Mouse (Mus musculus): ENCODE results near the gene Rccd1. TPM values are rescaled to one million over a fixed set of nuclear protein-coding genes. Genes with fewer than 3 reads are reported as not detected.

The Rccd1 gene
- total RNA-seq, 2 experiments from 2014 or later = 13.6 to 15.4 TPM

GRCm38 (mm10) chr7:80310771-80311170, 13.5 kb downstream of the Rccd1 start:
- no peak for DNase-seq (ENCODE audit: extremely low spot score in 1 of 2, low spot score in 1 of 2)

GRCm38 (mm10) chr7:80307766-80308165, 16.5 kb downstream of the Rccd1 start:
- DNase-seq (ENCODE audit: extremely low spot score in 1 of 2, low spot score in 1 of 2) = no peak

DNA sequence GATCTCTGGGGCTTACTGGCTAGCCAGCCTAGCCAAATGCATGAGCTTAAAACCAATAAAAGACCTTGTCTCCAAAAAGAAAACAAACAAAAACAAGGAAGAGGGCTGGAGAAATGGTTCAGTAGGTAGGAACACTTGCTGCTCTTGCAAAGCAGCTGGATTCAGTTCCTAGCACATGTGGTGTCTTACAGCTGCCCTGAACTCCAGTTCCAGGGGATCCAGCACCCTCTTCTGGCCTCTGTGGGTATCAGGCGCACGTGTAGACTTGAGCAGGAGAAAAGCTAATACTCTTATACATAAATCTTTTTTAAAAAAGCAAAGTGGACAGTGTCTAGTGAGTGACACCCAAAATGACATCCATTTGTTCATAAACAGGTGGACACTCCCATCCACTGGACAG, 22.7 kb downstream of the Rccd1 start:
- DNase-seq (ENCODE audit: extremely low spot score in 1 of 2, low spot score in 1 of 2) = no peak

DNA sequence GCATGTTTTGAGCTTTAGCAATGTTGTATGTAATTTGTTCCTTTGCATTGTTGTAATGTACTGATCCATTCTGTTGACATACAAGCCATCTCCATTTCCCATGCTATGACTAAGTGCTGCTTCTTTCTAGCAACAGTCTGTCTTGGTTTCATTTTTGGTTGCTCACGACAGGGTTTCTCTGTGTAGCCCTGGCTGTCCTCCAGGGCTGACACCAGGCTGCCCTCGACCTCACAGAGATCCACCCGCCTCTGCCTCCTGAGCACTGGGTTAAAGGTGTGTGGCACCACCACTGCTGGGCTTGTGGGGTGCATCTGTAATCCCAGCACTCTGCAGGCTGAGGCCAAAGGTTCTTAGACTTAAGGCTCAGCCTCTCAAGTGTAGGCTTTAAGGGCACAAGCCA, 24.7 kb downstream of the Rccd1 start:
- DNase-seq (ENCODE audit: extremely low spot score in 1 of 2, low spot score in 1 of 2) = no peak

GRCm38 (mm10) chr7:80298754-80299153, 25.5 kb downstream of the Rccd1 start:
- no peak for DNase-seq (ENCODE audit: extremely low spot score in 1 of 2, low spot score in 1 of 2)

- no peak for DNase-seq (ENCODE audit: extremely low spot score in 1 of 2, low spot score in 1 of 2)
Observed at GRCm38 (mm10) chr7:80297041-80297440, 27.2 kb downstream of the Rccd1 start.

DNA sequence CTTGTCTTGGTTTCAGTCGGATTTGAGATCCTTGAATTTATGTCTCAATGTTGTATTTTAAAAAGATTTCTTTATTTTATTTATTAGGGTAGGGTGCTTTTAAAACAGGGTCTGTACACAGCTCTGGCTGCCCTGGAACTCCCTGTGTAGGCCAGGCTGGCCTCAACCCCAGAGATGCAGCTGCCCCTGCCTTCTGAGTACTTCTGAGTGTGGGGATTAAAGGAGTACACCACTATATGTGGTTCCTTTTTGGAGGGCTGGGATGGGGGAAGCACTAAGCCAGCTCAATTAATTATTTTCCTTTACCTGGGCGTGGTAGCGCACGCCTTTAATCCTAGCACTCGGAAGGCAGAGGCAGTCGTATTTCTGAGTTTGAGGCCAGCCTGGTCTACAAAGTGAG, 27.8 kb downstream of the Rccd1 start:
- no peak for DNase-seq (ENCODE audit: extremely low spot score in 1 of 2, low spot score in 1 of 2)

DNA sequence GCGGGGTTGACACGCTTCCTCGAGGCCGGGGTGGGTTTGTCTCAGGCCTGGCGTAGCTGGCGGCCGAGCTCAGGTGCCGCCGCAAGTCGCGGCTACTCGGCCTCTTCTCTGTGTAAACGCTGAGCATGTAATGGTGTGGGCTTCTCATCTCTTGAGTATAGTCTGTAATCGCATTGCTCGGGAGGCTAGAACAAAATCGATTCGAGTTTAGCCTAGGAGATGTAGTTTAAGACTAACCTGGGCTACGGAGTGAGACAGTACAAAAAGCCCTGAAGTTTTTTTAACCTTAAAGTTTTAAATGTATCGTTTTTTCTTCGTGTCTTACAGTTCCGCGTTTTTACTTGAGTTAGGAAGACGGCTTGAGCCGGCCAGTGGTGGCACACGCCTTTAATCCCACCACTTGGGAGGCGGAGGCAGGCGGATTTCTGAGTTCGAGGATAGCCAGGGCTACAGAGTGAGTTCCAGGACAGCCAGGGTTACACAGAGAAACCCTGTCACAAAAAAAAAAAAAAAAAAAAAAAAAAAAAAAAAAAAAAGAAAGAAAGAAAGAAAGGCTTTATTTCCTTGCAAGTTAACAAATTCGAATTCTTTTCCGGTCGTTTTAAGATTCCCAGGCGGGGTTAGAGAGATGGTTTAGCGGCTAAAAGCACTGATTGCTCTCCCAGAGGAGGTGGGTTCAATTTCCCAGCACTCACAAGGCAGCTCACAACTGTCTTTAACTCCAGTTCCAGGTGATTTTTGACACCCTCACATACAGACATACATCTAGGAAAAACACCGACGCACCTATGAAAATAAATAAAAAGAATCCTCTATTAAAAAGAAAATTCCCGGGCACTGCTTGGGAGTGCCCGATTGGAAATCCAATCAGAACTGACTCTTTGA, 29.2 kb downstream of the Rccd1 start:
- no peak for DNase-seq (ENCODE audit: extremely low spot score in 1 of 2, low spot score in 1 of 2)

DNA sequence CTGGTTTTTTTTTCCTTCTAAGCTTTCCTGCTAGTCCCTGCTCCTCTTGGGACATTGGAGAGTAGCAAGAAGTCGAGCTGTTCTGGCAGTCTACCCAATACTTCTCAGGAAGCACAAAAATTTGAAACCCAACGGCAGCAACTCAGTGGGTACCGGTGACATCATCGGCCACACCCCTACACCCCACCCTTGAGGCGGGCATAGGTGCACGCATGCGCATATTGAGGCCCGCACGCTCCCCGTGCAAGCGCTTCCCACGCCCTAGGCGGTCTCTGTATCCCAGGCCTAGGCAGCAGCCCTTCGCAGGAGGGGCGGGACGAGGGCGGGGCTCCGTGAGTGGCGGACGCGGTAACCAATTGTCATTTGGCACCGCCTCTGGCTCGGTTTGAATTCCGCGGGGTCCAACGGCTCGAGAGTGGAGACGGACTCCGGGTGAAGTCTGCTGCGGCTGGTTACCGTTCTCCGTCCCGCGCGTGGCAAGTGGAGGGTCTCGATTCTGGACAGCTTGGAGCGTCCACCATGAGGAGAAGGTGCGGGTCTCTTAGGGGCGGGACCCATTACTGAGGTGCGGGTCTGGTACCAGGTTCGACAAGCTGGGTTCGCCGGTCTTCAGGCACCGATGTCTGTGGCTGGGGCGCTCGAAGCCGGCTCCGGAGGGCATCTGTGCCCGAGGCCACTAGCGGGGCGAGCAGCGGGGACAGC, 30.0 kb downstream of the Rccd1 start, which contains the start of gene Prc1:
TSS of gene Prc1 (plus strand) at position 389 of the 702 bp plus-strand sequence.
- peak; percentile 96 to 97 for DNase-seq (ENCODE audit: extremely low spot score in 1 of 2, low spot score in 1 of 2)

DNA sequence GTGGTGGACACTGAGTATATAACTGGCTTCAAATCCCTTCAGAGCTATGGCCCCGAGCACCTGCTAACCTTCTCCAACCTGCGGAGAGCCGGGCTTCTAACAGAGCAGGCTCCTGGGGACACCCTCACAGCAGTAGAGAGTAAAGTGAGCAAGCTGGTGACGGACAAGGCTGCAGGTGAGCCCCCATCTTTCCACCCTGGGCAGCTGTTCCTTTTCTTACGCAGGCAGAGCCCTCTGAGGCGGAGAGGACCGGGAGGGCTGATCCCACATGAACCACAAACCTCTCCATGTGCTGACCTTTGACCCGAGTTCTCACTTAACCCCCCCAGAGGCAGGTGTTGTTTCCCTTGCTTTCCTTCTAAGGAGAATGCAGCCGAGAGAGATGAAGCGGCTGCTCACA, 36.5 kb downstream of the Rccd1 start:
- DNase-seq (ENCODE audit: extremely low spot score in 1 of 2, low spot score in 1 of 2) = no peak

DNA sequence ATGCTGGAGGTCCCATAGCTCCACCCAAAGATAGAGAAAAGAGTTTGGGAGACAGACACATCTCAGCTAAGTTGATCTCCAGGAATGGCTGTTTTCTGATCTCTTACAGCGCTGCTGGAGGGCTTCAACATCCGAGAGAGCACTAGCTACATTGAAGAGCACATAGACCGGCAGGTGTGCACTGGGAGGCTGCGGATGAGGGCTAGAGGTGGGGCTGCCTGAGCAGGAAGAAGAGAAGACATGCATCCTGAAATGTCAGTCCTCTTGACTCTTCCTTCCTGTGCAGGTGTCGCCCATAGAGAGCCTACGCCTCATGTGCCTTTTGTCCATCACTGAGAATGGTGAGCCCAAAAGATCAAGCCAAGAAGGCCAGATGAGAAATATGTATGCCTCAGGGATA, 38.5 kb downstream of the Rccd1 start:
- DNase-seq (ENCODE audit: extremely low spot score in 1 of 2, low spot score in 1 of 2) = no peak

- DNase-seq (ENCODE audit: extremely low spot score in 1 of 2, low spot score in 1 of 2) = no peak
Observed at GRCm38 (mm10) chr7:80284391-80284790, 39.9 kb downstream of the Rccd1 start.

- DNase-seq (ENCODE audit: extremely low spot score in 1 of 2, low spot score in 1 of 2) = no peak
Observed at GRCm38 (mm10) chr7:80283226-80283918, 40.9 kb downstream of the Rccd1 start.

DNA sequence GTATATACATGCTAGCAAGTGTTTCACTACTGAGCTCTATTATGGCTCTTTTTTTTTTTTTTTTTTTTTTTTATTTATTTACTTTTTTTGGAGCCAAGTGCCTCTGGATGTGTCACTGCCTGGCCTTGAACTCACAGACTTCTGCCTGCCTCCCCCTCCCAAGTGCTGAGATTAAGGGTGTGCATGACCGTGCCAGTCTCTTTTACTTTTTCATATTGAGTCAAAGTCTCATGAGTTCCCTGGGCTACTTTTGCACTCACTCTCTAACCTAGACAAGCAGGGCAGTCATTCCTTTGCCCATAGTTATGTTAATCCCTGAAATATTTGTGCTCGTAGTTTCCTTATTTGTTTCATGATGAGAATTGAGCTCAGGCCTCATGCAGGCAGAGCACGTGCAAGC, 42.6 kb downstream of the Rccd1 start:
- DNase-seq (ENCODE audit: extremely low spot score in 1 of 2, low spot score in 1 of 2) = no peak

DNA sequence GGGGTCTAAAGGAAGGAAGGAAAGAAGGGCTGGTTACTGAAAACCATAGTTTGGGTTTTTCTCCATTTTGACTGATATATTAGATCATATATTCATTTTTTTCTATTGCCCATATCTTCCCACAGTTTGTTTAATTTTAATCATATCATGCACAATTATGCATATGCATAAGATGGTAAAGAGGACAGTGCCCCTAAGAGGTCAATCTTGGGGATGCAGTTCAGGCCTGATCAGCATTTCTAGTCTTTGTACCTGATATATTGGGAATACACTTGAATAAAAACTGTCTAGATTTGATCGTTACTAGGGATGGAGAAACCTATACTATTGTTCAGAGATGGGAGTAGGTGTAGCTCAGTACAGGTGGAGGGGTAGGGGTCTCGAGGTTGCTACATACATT, 43.3 kb downstream of the Rccd1 start:
- DNase-seq (ENCODE audit: extremely low spot score in 1 of 2, low spot score in 1 of 2) = no peak

DNA sequence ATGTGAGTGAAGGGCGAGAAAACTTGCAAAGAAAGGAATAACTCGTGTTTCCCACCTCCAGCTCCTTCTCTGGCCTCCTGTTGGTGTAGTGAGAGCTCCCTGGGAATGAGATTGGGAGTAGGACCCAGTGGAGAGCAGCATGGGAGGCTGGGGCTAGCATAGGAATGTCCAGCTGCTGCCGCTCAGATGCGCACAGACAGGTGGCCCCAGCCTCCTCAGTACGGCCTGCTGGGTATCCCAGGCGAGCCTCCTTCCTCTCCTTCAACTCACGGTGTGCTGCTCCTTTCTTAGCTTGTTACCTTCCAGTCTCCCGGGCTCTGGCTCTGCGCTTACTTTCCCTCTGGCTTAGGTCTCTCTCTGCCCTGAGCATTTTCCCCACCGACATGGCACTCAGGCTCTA, 44.2 kb downstream of the Rccd1 start:
- DNase-seq (ENCODE audit: extremely low spot score in 1 of 2, low spot score in 1 of 2) = no peak

GRCm38 (mm10) chr7:80276374-80276773, 47.9 kb downstream of the Rccd1 start:
- no peak for DNase-seq (ENCODE audit: extremely low spot score in 1 of 2, low spot score in 1 of 2)

DNA sequence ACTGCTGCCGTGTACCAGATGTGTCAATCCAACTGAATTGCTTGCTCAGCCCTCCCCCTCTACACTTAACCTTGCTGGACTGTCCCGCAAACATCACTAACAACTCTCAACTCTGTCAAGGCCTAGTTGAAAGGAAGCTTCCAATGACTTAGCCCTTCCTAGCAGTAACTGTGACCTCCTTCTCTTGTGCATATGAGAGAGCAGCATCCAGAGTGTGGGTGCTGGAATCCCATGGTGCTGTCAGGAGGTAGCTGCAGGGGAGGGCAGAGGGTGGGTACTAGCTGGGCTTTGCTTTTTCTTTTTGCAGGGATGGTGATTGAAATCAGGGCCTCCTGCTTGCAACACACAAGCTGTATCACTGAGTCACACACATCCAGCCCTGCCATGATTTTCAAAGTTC, 50.8 kb downstream of the Rccd1 start:
- DNase-seq (ENCODE audit: extremely low spot score in 1 of 2, low spot score in 1 of 2) = no peak

- peak in 1 of 2 experiments; percentile 11 for DNase-seq (ENCODE audit: extremely low spot score in 1 of 2, low spot score in 1 of 2)
Observed at GRCm38 (mm10) chr7:80269751-80270255, 54.5 kb downstream of the Rccd1 start.

- DNase-seq (ENCODE audit: extremely low spot score in 1 of 2, low spot score in 1 of 2) = peak; percentile 90 to 99
Observed at GRCm38 (mm10) chr7:80268897-80269750, 55.1 kb downstream of the Rccd1 start, which contains the start of gene Vps33b. Gene Vps33b, plus strand, starts transcription at chr7:80269649.
